Mouse (Mus musculus): Measurements from ENCODE around the gene Nbea. TPM values are rescaled to one million over a fixed set of nuclear protein-coding genes. Genes with fewer than 3 reads are reported as not detected.

The Nbea gene
- polyA plus RNA-seq, 1 experiment from 2014 or later = 6.4 TPM

GRCm38 (mm10) chr3:55965723-55966156 is 217.8 kb downstream of the Nbea start:
- no peaks in the 10 kb centered on the region for H3K9me3 ChIP-seq (ENCODE audit: low read length)
- no peak for ATAC-seq (ENCODE audit: low FRiP score, low TSS enrichment)
- H3K4me3 ChIP-seq (ENCODE audit: low read length) = no peak overlapping the region
- no peaks in the 10 kb centered on the region for H3K27me3 ChIP-seq (ENCODE audit: insufficient read depth, low read length)
- 80% methylated on average over 10 of the region's 10 CpGs for WGBS
- no peak overlapping the region for H3K4me2 ChIP-seq (replicated peaks; ENCODE audit: low read depth, low read length)
- peaks cover 3% of the 10 kb centered on the region for H3K36me3 ChIP-seq (ENCODE audit: insufficient read depth, low read length)
- H3K27ac ChIP-seq (ENCODE audit: low read length) = no peak overlapping the region
- H3K4me1 ChIP-seq (ENCODE audit: insufficient read depth, low read length) = no peaks in the 10 kb centered on the region
- no peak overlapping the region for H3K9ac ChIP-seq (replicated peaks; ENCODE audit: low read length)

GRCm38 (mm10) chr3:55963032-55963431 is 220.5 kb downstream of the Nbea start:
- Histone ChIP-seq H3K4me1 (ENCODE audit: insufficient read depth, low read length) (no peaks in the 10 kb centered on the region), H3K27ac (ENCODE audit: low read length) (no peak overlapping the region), H3K36me3 (ENCODE audit: insufficient read depth, low read length) (peaks cover 2% of the 10 kb centered on the region; the same call in 1 of the 2 replicates), H3K27me3 (ENCODE audit: insufficient read depth, low read length) (no peaks in the 10 kb centered on the region), H3K4me3 (ENCODE audit: low read length) (no peak overlapping the region), H3K9ac (replicated peaks; ENCODE audit: low read length) (no peak overlapping the region), H3K4me2 (replicated peaks; ENCODE audit: low read depth, low read length) (no peak overlapping the region), H3K9me3 (ENCODE audit: low read length) (no peaks in the 10 kb centered on the region)
- WGBS = 88% methylated on average over 8 of the region's 8 CpGs
- ATAC-seq (ENCODE audit: low FRiP score, low TSS enrichment) = no peak

- H3K4me2 ChIP-seq (replicated peaks; ENCODE audit: low read depth, low read length) = no peak overlapping the region
- no peaks in the 10 kb centered on the region for H3K9me3 ChIP-seq (ENCODE audit: low read length)
- ATAC-seq (ENCODE audit: low FRiP score, low TSS enrichment) = no peak
- no peak overlapping the region for H3K27ac ChIP-seq (ENCODE audit: low read length)
- 0 out of 2 replicates have a peak, but pooled peaks cover 4% of the 10 kb centered on the region for H3K36me3 ChIP-seq (ENCODE audit: insufficient read depth, low read length)
- WGBS = 48% methylated on average over 5 of the region's 5 CpGs
- no peak overlapping the region for H3K4me3 ChIP-seq (ENCODE audit: low read length)
- H3K9ac ChIP-seq (replicated peaks; ENCODE audit: low read length) = no peak overlapping the region
- H3K4me1 ChIP-seq (ENCODE audit: insufficient read depth, low read length) = no peaks in the 10 kb centered on the region
- H3K27me3 ChIP-seq (ENCODE audit: insufficient read depth, low read length) = no peaks in the 10 kb centered on the region
Measured at GRCm38 (mm10) chr3:55949994-55950393, 233.5 kb downstream of the Nbea start.

- Histone ChIP-seq H3K4me1 (ENCODE audit: insufficient read depth, low read length) (no peaks in the 10 kb centered on the region), H3K9me3 (ENCODE audit: low read length) (no peaks in the 10 kb centered on the region), H3K36me3 (ENCODE audit: insufficient read depth, low read length) (0 out of 2 replicates have a peak, but pooled peaks cover 4% of the 10 kb centered on the region), H3K9ac (replicated peaks; ENCODE audit: low read length) (no peak overlapping the region), H3K27ac (ENCODE audit: low read length) (no peak overlapping the region), H3K4me3 (ENCODE audit: low read length) (no peak overlapping the region), H3K27me3 (ENCODE audit: insufficient read depth, low read length) (no peaks in the 10 kb centered on the region), H3K4me2 (replicated peaks; ENCODE audit: low read depth, low read length) (no peak overlapping the region)
- WGBS = 90% methylated on average over 2 of the region's 2 CpGs
- ATAC-seq (ENCODE audit: low FRiP score, low TSS enrichment) = no peak
Measured at GRCm38 (mm10) chr3:55949148-55949547, 234.4 kb downstream of the Nbea start.

GRCm38 (mm10) chr3:55927343-55927742 is 256.2 kb downstream of the Nbea start:
- H3K4me3 ChIP-seq (ENCODE audit: low read length) = no peak overlapping the region
- ATAC-seq (ENCODE audit: low FRiP score, low TSS enrichment) = no peak
- WGBS = 88% methylated on average over 2 of the region's 2 CpGs
- peaks cover 3% of the 10 kb centered on the region; the same call in 1 of the 2 replicates for H3K9me3 ChIP-seq (ENCODE audit: low read length)
- no peak overlapping the region for H3K9ac ChIP-seq (replicated peaks; ENCODE audit: low read length)
- no peak overlapping the region for H3K27ac ChIP-seq (ENCODE audit: low read length)
- peaks cover 6% of the 10 kb centered on the region for H3K36me3 ChIP-seq (ENCODE audit: insufficient read depth, low read length)
- no peaks in the 10 kb centered on the region for H3K27me3 ChIP-seq (ENCODE audit: insufficient read depth, low read length)
- H3K4me2 ChIP-seq (replicated peaks; ENCODE audit: low read depth, low read length) = no peak overlapping the region
- H3K4me1 ChIP-seq (ENCODE audit: insufficient read depth, low read length) = no peaks in the 10 kb centered on the region

- Histone ChIP-seq H3K27ac (ENCODE audit: low read length) (no peak overlapping the region), H3K4me1 (ENCODE audit: insufficient read depth, low read length) (no peaks in the 10 kb centered on the region), H3K27me3 (ENCODE audit: insufficient read depth, low read length) (no peaks in the 10 kb centered on the region), H3K36me3 (ENCODE audit: insufficient read depth, low read length) (0 out of 2 replicates have a peak, but pooled peaks cover 3% of the 10 kb centered on the region), H3K9ac (replicated peaks; ENCODE audit: low read length) (no peak overlapping the region), H3K4me3 (ENCODE audit: low read length) (no peak overlapping the region), H3K9me3 (ENCODE audit: low read length) (no peaks in the 10 kb centered on the region), H3K4me2 (replicated peaks; ENCODE audit: low read depth, low read length) (no peak overlapping the region)
- ATAC-seq (ENCODE audit: low FRiP score, low TSS enrichment) = no peak
- WGBS = 89% methylated on average over 1 of the region's 1 CpGs
Measured at GRCm38 (mm10) chr3:55909290-55909689, 274.2 kb downstream of the Nbea start.

GRCm38 (mm10) chr3:55890574-55890973 is 292.9 kb downstream of the Nbea start:
- no peak for ATAC-seq (ENCODE audit: low FRiP score, low TSS enrichment)

GRCm38 (mm10) chr3:55889227-55889626 is 294.3 kb downstream of the Nbea start:
- no peak overlapping the region for H3K9ac ChIP-seq (replicated peaks; ENCODE audit: low read length)
- no peaks in the 10 kb centered on the region for H3K4me1 ChIP-seq (ENCODE audit: insufficient read depth, low read length)
- no peak overlapping the region for H3K27ac ChIP-seq (ENCODE audit: low read length)
- no peaks in the 10 kb centered on the region for H3K27me3 ChIP-seq (ENCODE audit: insufficient read depth, low read length)
- no peak for ATAC-seq (ENCODE audit: low FRiP score, low TSS enrichment)
- H3K4me2 ChIP-seq (replicated peaks; ENCODE audit: low read depth, low read length) = no peak overlapping the region
- H3K36me3 ChIP-seq (ENCODE audit: insufficient read depth, low read length) = no peaks in the 10 kb centered on the region
- no peaks in the 10 kb centered on the region for H3K9me3 ChIP-seq (ENCODE audit: low read length)
- 80% methylated on average over 4 of the region's 4 CpGs for WGBS
- H3K4me3 ChIP-seq (ENCODE audit: low read length) = no peak overlapping the region

More at GRCm38 (mm10) chr3:55890574-55890973, 292.9 kb downstream of the Nbea start:
- H3K36me3 ChIP-seq (ENCODE audit: insufficient read depth, low read length) = no peaks in the 10 kb centered on the region
- H3K4me2 ChIP-seq (replicated peaks; ENCODE audit: low read depth, low read length) = no peak overlapping the region
- H3K9ac ChIP-seq (replicated peaks; ENCODE audit: low read length) = no peak overlapping the region
- no peaks in the 10 kb centered on the region for H3K27me3 ChIP-seq (ENCODE audit: insufficient read depth, low read length)
- H3K4me3 ChIP-seq (ENCODE audit: low read length) = no peak overlapping the region
- no peak overlapping the region for H3K27ac ChIP-seq (ENCODE audit: low read length)
- no peaks in the 10 kb centered on the region for H3K9me3 ChIP-seq (ENCODE audit: low read length)
- 88% methylated on average over 5 of the region's 5 CpGs for WGBS
- no peaks in the 10 kb centered on the region for H3K4me1 ChIP-seq (ENCODE audit: insufficient read depth, low read length)

GRCm38 (mm10) chr3:55887829-55888210 is 295.7 kb downstream of the Nbea start:
- Histone ChIP-seq H3K36me3 (ENCODE audit: insufficient read depth, low read length) (no peaks in the 10 kb centered on the region), H3K9me3 (ENCODE audit: low read length) (no peaks in the 10 kb centered on the region), H3K27me3 (ENCODE audit: insufficient read depth, low read length) (no peaks in the 10 kb centered on the region), H3K9ac (replicated peaks; ENCODE audit: low read length) (no peak overlapping the region), H3K27ac (ENCODE audit: low read length) (no peak overlapping the region), H3K4me2 (replicated peaks; ENCODE audit: low read depth, low read length) (no peak overlapping the region), H3K4me1 (ENCODE audit: insufficient read depth, low read length) (no peaks in the 10 kb centered on the region), H3K4me3 (ENCODE audit: low read length) (no peak overlapping the region)
- ATAC-seq (ENCODE audit: low FRiP score, low TSS enrichment) = no peak
- WGBS = 76% methylated on average over 2 of the region's 2 CpGs

- 79% methylated on average over 10 of the region's 10 CpGs for whole genome bisulfite sequencing
- no peak for ATAC-seq (ENCODE audit: low FRiP score, low TSS enrichment)
- Histone ChIP-seq H3K9ac (replicated peaks; ENCODE audit: low read length) (no peak overlapping the region), H3K4me1 (ENCODE audit: insufficient read depth, low read length) (no peaks in the 10 kb centered on the region), H3K4me2 (replicated peaks; ENCODE audit: low read depth, low read length) (no peak overlapping the region), H3K9me3 (ENCODE audit: low read length) (no peaks in the 10 kb centered on the region), H3K4me3 (ENCODE audit: low read length) (no peak overlapping the region), H3K36me3 (ENCODE audit: insufficient read depth, low read length) (no peaks in the 10 kb centered on the region), H3K27ac (ENCODE audit: low read length) (no peak overlapping the region), H3K27me3 (ENCODE audit: insufficient read depth, low read length) (no peaks in the 10 kb centered on the region)
Measured at GRCm38 (mm10) chr3:55887193-55887828, 296.2 kb downstream of the Nbea start.

Data from kidney, embryonic 16.5 days (tissue).